Mouse (Mus musculus): ENCODE measurements at regions not wholly inside any gene's neighbourhood (a gene's known extent, or its start where the extent isn't known, plus 50 kb on each side); places are given as distances from the start of the nearest gene placed in this dataset.

GRCm38 (mm10) chr11:19767871-19768270 is 156.3 kb upstream of the Spred2 start:
- H3K27ac ChIP-seq (ENCODE audit: low read depth) = no peak overlapping the region
- no peak for ATAC-seq
- H3K4me3 ChIP-seq (ENCODE audit: low read depth, low read length) = no peak overlapping the region
- H3K27me3 ChIP-seq (ENCODE audit: insufficient read depth, low read length) = no peaks in the 10 kb centered on the region
- H3K9me3 ChIP-seq (ENCODE audit: low read length) = no peaks in the 10 kb centered on the region
- H3K4me1 ChIP-seq (ENCODE audit: insufficient read depth) = no peaks in the 10 kb centered on the region
- no peak for DNase-seq
- 74% methylated on average over 9 of the region's 9 CpGs for WGBS (ENCODE audit: insufficient replicate concordance)
- no peaks in the 10 kb centered on the region for H3K36me3 ChIP-seq (replicated peaks; ENCODE audit: insufficient read depth, low read length)
- H3K4me2 ChIP-seq (ENCODE audit: low read depth, low read length) = no peak overlapping the region
- TF ChIP-seq EP300 (IDR thresholded peaks at IDR 0.05; ENCODE audit: low read depth) = no peak
- TF ChIP-seq CTCF (IDR thresholded peaks at IDR 0.05; ENCODE audit: low read depth) = no peak
- H3K9ac ChIP-seq (replicated peaks) = no peak overlapping the region

GRCm38 (mm10) chr11:19768962-19769361 is 155.2 kb upstream of the Spred2 start:
- H3K4me1 ChIP-seq (ENCODE audit: insufficient read depth) = no peaks in the 10 kb centered on the region
- no peak overlapping the region for H3K9ac ChIP-seq (replicated peaks)
- no peaks in the 10 kb centered on the region for H3K9me3 ChIP-seq (ENCODE audit: low read length)
- ATAC-seq (no peak), DNase-seq (no peak)
- no peaks in the 10 kb centered on the region for H3K27me3 ChIP-seq (ENCODE audit: insufficient read depth, low read length)
- no peak overlapping the region for H3K27ac ChIP-seq (ENCODE audit: low read depth)
- no peak overlapping the region for H3K4me2 ChIP-seq (ENCODE audit: low read depth, low read length)
- no peak for TF ChIP-seq EP300 (IDR thresholded peaks at IDR 0.05; ENCODE audit: low read depth)
- no peak for TF ChIP-seq CTCF (IDR thresholded peaks at IDR 0.05; ENCODE audit: low read depth)
- no peak overlapping the region for H3K4me3 ChIP-seq (ENCODE audit: low read depth, low read length)
- H3K36me3 ChIP-seq (replicated peaks; ENCODE audit: insufficient read depth, low read length) = no peaks in the 10 kb centered on the region
- WGBS (ENCODE audit: insufficient replicate concordance) = 70% methylated on average over 1 of the region's 1 CpGs

- Histone ChIP-seq H3K36me3 (replicated peaks; ENCODE audit: insufficient read depth, low read length) (no peaks in the 10 kb centered on the region), H3K4me3 (ENCODE audit: low read depth, low read length) (no peak overlapping the region), H3K9ac (replicated peaks) (no peak overlapping the region), H3K4me2 (ENCODE audit: low read depth, low read length) (no peak overlapping the region), H3K27me3 (ENCODE audit: insufficient read depth, low read length) (no peaks in the 10 kb centered on the region), H3K27ac (ENCODE audit: low read depth) (no peak overlapping the region), H3K4me1 (ENCODE audit: insufficient read depth) (no peaks in the 10 kb centered on the region), H3K9me3 (ENCODE audit: low read length) (no peaks in the 10 kb centered on the region)
- TF ChIP-seq CTCF (IDR thresholded peaks at IDR 0.05; ENCODE audit: low read depth) = no peak
- TF ChIP-seq EP300 (IDR thresholded peaks at IDR 0.05; ENCODE audit: low read depth) = no peak
- ATAC-seq (no peak), DNase-seq (no peak)
- 63% methylated on average over 9 of the region's 9 CpGs for WGBS (ENCODE audit: insufficient replicate concordance)
These were observed 150.2 kb upstream of the Spred2 start for GRCm38 (mm10) chr11:19774010-19774409.

GRCm38 (mm10) chr11:19775741-19776140 is 148.4 kb upstream of the Spred2 start:
- Histone ChIP-seq H3K27me3 (ENCODE audit: insufficient read depth, low read length) (no peaks in the 10 kb centered on the region), H3K9ac (replicated peaks) (no peak overlapping the region), H3K9me3 (ENCODE audit: low read length) (no peaks in the 10 kb centered on the region), H3K4me1 (ENCODE audit: insufficient read depth) (no peaks in the 10 kb centered on the region), H3K4me3 (ENCODE audit: low read depth, low read length) (no peak overlapping the region), H3K36me3 (replicated peaks; ENCODE audit: insufficient read depth, low read length) (no peaks in the 10 kb centered on the region), H3K27ac (ENCODE audit: low read depth) (no peak overlapping the region), H3K4me2 (ENCODE audit: low read depth, low read length) (no peak overlapping the region)
- DNase-seq (no peak), ATAC-seq (no peak)
- 81% methylated on average over 4 of the region's 4 CpGs for WGBS (ENCODE audit: insufficient replicate concordance)
- no peak for TF ChIP-seq EP300 (IDR thresholded peaks at IDR 0.05; ENCODE audit: low read depth)
- TF ChIP-seq CTCF (IDR thresholded peaks at IDR 0.05; ENCODE audit: low read depth) = no peak

- DNase-seq (no peak), ATAC-seq (no peak)
- 75% methylated on average over 9 of the region's 9 CpGs for WGBS (ENCODE audit: insufficient replicate concordance)
- no peak for TF ChIP-seq EP300 (IDR thresholded peaks at IDR 0.05; ENCODE audit: low read depth)
- no peak for TF ChIP-seq CTCF (IDR thresholded peaks at IDR 0.05; ENCODE audit: low read depth)
- H3K36me3 ChIP-seq (replicated peaks; ENCODE audit: insufficient read depth, low read length) = no peaks in the 10 kb centered on the region
- H3K4me2 ChIP-seq (ENCODE audit: low read depth, low read length) = no peak overlapping the region
- H3K27me3 ChIP-seq (ENCODE audit: insufficient read depth, low read length) = no peaks in the 10 kb centered on the region
- no peak overlapping the region for H3K27ac ChIP-seq (ENCODE audit: low read depth)
- H3K4me1 ChIP-seq (ENCODE audit: insufficient read depth) = no peaks in the 10 kb centered on the region
- no peak overlapping the region for H3K4me3 ChIP-seq (ENCODE audit: low read depth, low read length)
- no peak overlapping the region for H3K9ac ChIP-seq (replicated peaks)
- no peaks in the 10 kb centered on the region for H3K9me3 ChIP-seq (ENCODE audit: low read length)
These were observed 147.5 kb upstream of the Spred2 start for GRCm38 (mm10) chr11:19776473-19777200.

GRCm38 (mm10) chr11:19778191-19778590 is 146.0 kb upstream of the Spred2 start:
- Histone ChIP-seq H3K36me3 (replicated peaks; ENCODE audit: insufficient read depth, low read length) (no peaks in the 10 kb centered on the region), H3K9ac (replicated peaks) (no peak overlapping the region), H3K27ac (ENCODE audit: low read depth) (no peak overlapping the region), H3K9me3 (ENCODE audit: low read length) (no peaks in the 10 kb centered on the region), H3K27me3 (ENCODE audit: insufficient read depth, low read length) (no peaks in the 10 kb centered on the region), H3K4me1 (ENCODE audit: insufficient read depth) (no peaks in the 10 kb centered on the region), H3K4me2 (ENCODE audit: low read depth, low read length) (no peak overlapping the region), H3K4me3 (ENCODE audit: low read depth, low read length) (no peak overlapping the region)
- no peak for DNase-seq
- 62% methylated on average over 2 of the region's 2 CpGs for WGBS (ENCODE audit: insufficient replicate concordance)
- ATAC-seq = no peak
- TF ChIP-seq CTCF (IDR thresholded peaks at IDR 0.05; ENCODE audit: low read depth) (no peak), EP300 (IDR thresholded peaks at IDR 0.05; ENCODE audit: low read depth) (no peak)
